Mouse (Mus musculus) hindbrain, embryonic 10.5 days (tissue): ENCODE data around the gene Cfap43. TPM values are rescaled to one million over a fixed set of nuclear protein-coding genes. Genes with fewer than 3 reads are reported as not detected.
A peak's percentile ranks its signal among the peaks of the same experiment; 100 is the strongest.

ENCODE experiments used
- DNase-seq: peaks from one replicate; pipeline ENCODE4 v3.0.0-alpha.2; 2017; ENCODE audit warnings: low spot score
- H3K27ac ChIP-seq: fragments of 300-500 bp; sonication (generic); 2 replicates; pipeline ENCODE4 v1.5.1; 2016; ENCODE audit warnings: mild to moderate bottlenecking, moderate library complexity
- H3K27me3 ChIP-seq: fragments of 300-500 bp; sonication (generic); 2 replicates; pipeline ENCODE4 v1.6.1; 2016; ENCODE audit warnings: mild to moderate bottlenecking; ENCODE audit not compliant: poor library complexity, insufficient read depth, severe bottlenecking
- H3K36me3 ChIP-seq: fragments of 300-500 bp; sonication (generic); 2 replicates; pipeline ENCODE4 v1.6.1; 2016; ENCODE audit warnings: mild to moderate bottlenecking, moderate library complexity
- H3K4me1 ChIP-seq: fragments of 300-500 bp; sonication (generic); replicated peaks from 2 replicates; pipeline ENCODE4 v1.6.1; 2016; ENCODE audit warnings: mild to moderate bottlenecking
- H3K4me3 ChIP-seq: fragments of 300-500 bp; sonication (generic); 2 replicates; pipeline ENCODE4 v1.5.1; 2016; ENCODE audit warnings: mild to moderate bottlenecking, moderate library complexity
- H3K9me3 ChIP-seq: fragments of 300-500 bp; sonication (generic); 2 replicates; pipeline ENCODE4 v1.6.1; 2016; ENCODE audit warnings: mild to moderate bottlenecking, moderate library complexity
- WGBS: fragments of 180-500 bp; shearing (Covaris S2); methylation state at CpG from one replicate; pipeline ENCODE4 v1.1.7; 2016; 5-methylcytosine and 5-hydroxymethylcytosine counted together
- polyA plus RNA-seq: library from polyadenylated mRNA; unstranded; fragments of >200 nt; fragmentation: Nextera tagmentation; extraction: Ambion mirVana; gene quantifications from 2 replicates; pipeline ENCODE4 v1.2.1, GENCODE M21; 2016

Gene Cfap43
- polyA plus RNA-seq, 1 experiment from 2014 or later = 1.0 TPM

- Histone ChIP-seq H3K4me3 (peak overlapping the region; percentile 90), H3K4me1 (peaks cover 16% of the 10 kb centered on the region), H3K27me3 (no peaks in the 10 kb centered on the region), H3K9me3 (no peaks in the 10 kb centered on the region), H3K36me3 (peaks cover 32% of the 10 kb centered on the region), H3K27ac (peak overlapping the region; percentile 97)
- whole genome bisulfite sequencing = 0% methylated on average over 12 of the region's 12 CpGs
- peak; percentile 78 for DNase-seq
These were observed 188.4 kb downstream of the Cfap43 start for GRCm38 (mm10) chr19:47730691-47731070.

- Histone ChIP-seq H3K36me3 (no peaks in the 10 kb centered on the region), H3K9me3 (no peaks in the 10 kb centered on the region), H3K4me3 (no peak overlapping the region), H3K27ac (no peak overlapping the region), H3K4me1 (peaks cover 13% of the 10 kb centered on the region), H3K27me3 (no peaks in the 10 kb centered on the region)
- DNase-seq = no peak
- WGBS = 79% methylated on average over 7 of the region's 7 CpGs
These were observed 193.4 kb downstream of the Cfap43 start for GRCm38 (mm10) chr19:47725643-47726140.

- H3K4me3 ChIP-seq = no peak overlapping the region
- DNase-seq = no peak
- no peaks in the 10 kb centered on the region for H3K36me3 ChIP-seq
- H3K9me3 ChIP-seq = no peaks in the 10 kb centered on the region
- no peaks in the 10 kb centered on the region for H3K27me3 ChIP-seq
- H3K4me1 ChIP-seq = peaks cover 6% of the 10 kb centered on the region; the same call in 1 of the 2 replicates
- 85% methylated on average over 4 of the region's 4 CpGs for WGBS
- H3K27ac ChIP-seq = no peak overlapping the region
These were observed 194.2 kb downstream of the Cfap43 start for GRCm38 (mm10) chr19:47724903-47725302.

- Histone ChIP-seq H3K36me3 (no peaks in the 10 kb centered on the region), H3K4me1 (peaks cover 6% of the 10 kb centered on the region; the same call in 1 of the 2 replicates), H3K27ac (no peak overlapping the region), H3K9me3 (no peaks in the 10 kb centered on the region), H3K27me3 (no peaks in the 10 kb centered on the region), H3K4me3 (no peak overlapping the region)
- WGBS = 73% methylated on average over 6 of the region's 6 CpGs
- no peak for DNase-seq
These were observed 196.6 kb downstream of the Cfap43 start for GRCm38 (mm10) chr19:47722471-47722870.

- WGBS = 93% methylated on average over 3 of the region's 3 CpGs
- peaks cover 6% of the 10 kb centered on the region; the same call in 1 of the 2 replicates for H3K4me1 ChIP-seq
- no peak overlapping the region for H3K4me3 ChIP-seq
- H3K27ac ChIP-seq = no peak overlapping the region
- no peak for DNase-seq
- H3K36me3 ChIP-seq = no peaks in the 10 kb centered on the region
- no peaks in the 10 kb centered on the region for H3K9me3 ChIP-seq
- no peaks in the 10 kb centered on the region for H3K27me3 ChIP-seq
These were observed 199.9 kb downstream of the Cfap43 start for GRCm38 (mm10) chr19:47719147-47719546.

- H3K36me3 ChIP-seq = no peaks in the 10 kb centered on the region
These were observed 202.9 kb downstream of the Cfap43 start for GRCm38 (mm10) chr19:47716144-47716543.

GRCm38 (mm10) chr19:47713457-47713856, 205.6 kb downstream of the Cfap43 start:
- Histone ChIP-seq H3K9me3 (no peaks in the 10 kb centered on the region), H3K4me1 (no peaks in the 10 kb centered on the region), H3K27ac (no peak overlapping the region), H3K36me3 (no peaks in the 10 kb centered on the region), H3K4me3 (no peak overlapping the region), H3K27me3 (no peaks in the 10 kb centered on the region)
- WGBS = 93% methylated on average over 9 of the region's 9 CpGs
- no peak for DNase-seq

More at GRCm38 (mm10) chr19:47716144-47716543, 202.9 kb downstream of the Cfap43 start:
- Histone ChIP-seq H3K27ac (no peak overlapping the region), H3K9me3 (no peaks in the 10 kb centered on the region), H3K4me1 (no peaks in the 10 kb centered on the region), H3K4me3 (no peak overlapping the region), H3K27me3 (no peaks in the 10 kb centered on the region)
- WGBS = 63% methylated on average over 2 of the region's 2 CpGs
- no peak for DNase-seq

- no peaks in the 10 kb centered on the region for H3K27me3 ChIP-seq
- DNase-seq = no peak
- 82% methylated on average over 4 of the region's 4 CpGs for WGBS
- H3K4me1 ChIP-seq = no peaks in the 10 kb centered on the region
- H3K27ac ChIP-seq = no peak overlapping the region
- H3K9me3 ChIP-seq = no peaks in the 10 kb centered on the region
- no peaks in the 10 kb centered on the region for H3K36me3 ChIP-seq
- H3K4me3 ChIP-seq = no peak overlapping the region
These were observed 208.7 kb downstream of the Cfap43 start for GRCm38 (mm10) chr19:47710376-47710775.

- no peaks in the 10 kb centered on the region for H3K27me3 ChIP-seq
- DNase-seq = no peak
- H3K4me3 ChIP-seq = no peak overlapping the region
- WGBS = 91% methylated on average over 8 of the region's 8 CpGs
- H3K27ac ChIP-seq = no peak overlapping the region
- H3K4me1 ChIP-seq = no peaks in the 10 kb centered on the region
- H3K9me3 ChIP-seq = no peaks in the 10 kb centered on the region
- no peaks in the 10 kb centered on the region for H3K36me3 ChIP-seq
These were observed 213.2 kb downstream of the Cfap43 start for GRCm38 (mm10) chr19:47705772-47706309.

GRCm38 (mm10) chr19:47705080-47705771, 213.9 kb downstream of the Cfap43 start:
- Histone ChIP-seq H3K4me1 (no peaks in the 10 kb centered on the region), H3K4me3 (no peak overlapping the region), H3K9me3 (no peaks in the 10 kb centered on the region), H3K27ac (no peak overlapping the region), H3K36me3 (no peaks in the 10 kb centered on the region), H3K27me3 (no peaks in the 10 kb centered on the region)
- no peak for DNase-seq
- 76% methylated on average over 13 of the region's 13 CpGs for WGBS

- Histone ChIP-seq H3K27me3 (no peaks in the 10 kb centered on the region), H3K27ac (no peak overlapping the region), H3K36me3 (no peaks in the 10 kb centered on the region), H3K4me1 (no peaks in the 10 kb centered on the region), H3K9me3 (no peaks in the 10 kb centered on the region), H3K4me3 (no peak overlapping the region)
- 91% methylated on average over 8 of the region's 8 CpGs for WGBS
- no peak for DNase-seq
These were observed 218.6 kb downstream of the Cfap43 start for GRCm38 (mm10) chr19:47700509-47700908.

GRCm38 (mm10) chr19:47699743-47700142, 219.3 kb downstream of the Cfap43 start:
- Histone ChIP-seq H3K9me3 (no peaks in the 10 kb centered on the region), H3K27ac (no peak overlapping the region), H3K4me1 (no peaks in the 10 kb centered on the region), H3K27me3 (no peaks in the 10 kb centered on the region), H3K4me3 (no peak overlapping the region), H3K36me3 (no peaks in the 10 kb centered on the region)
- DNase-seq = no peak
- WGBS = 83% methylated on average over 9 of the region's 9 CpGs

- no peak overlapping the region for H3K27ac ChIP-seq
- no peaks in the 10 kb centered on the region for H3K27me3 ChIP-seq
- no peak overlapping the region for H3K4me3 ChIP-seq
- no peaks in the 10 kb centered on the region for H3K9me3 ChIP-seq
- no peak for DNase-seq
- 81% methylated on average over 9 of the region's 9 CpGs for WGBS
- peaks cover 9% of the 10 kb centered on the region; the same call in 1 of the 2 replicates for H3K4me1 ChIP-seq
- no peaks in the 10 kb centered on the region for H3K36me3 ChIP-seq
These were observed 220.8 kb downstream of the Cfap43 start for GRCm38 (mm10) chr19:47698266-47698665.
